Mouse (Mus musculus) heart, adult 9 months (tissue): Measurements from ENCODE around the gene Olfr98.
"Not testable (repeated sequence)": the region's sequence is repeated elsewhere in the genome, so short reads cannot be mapped to it uniquely, and the experiment has no call there.

Source experiments
- DNase-seq, 2 experiments: peaks; one replicate each; pipeline ENCODE4 v3.0.0; 2022; ENCODE audit warnings: low spot score in 2 of 2

Olfr98 gene

DNA sequence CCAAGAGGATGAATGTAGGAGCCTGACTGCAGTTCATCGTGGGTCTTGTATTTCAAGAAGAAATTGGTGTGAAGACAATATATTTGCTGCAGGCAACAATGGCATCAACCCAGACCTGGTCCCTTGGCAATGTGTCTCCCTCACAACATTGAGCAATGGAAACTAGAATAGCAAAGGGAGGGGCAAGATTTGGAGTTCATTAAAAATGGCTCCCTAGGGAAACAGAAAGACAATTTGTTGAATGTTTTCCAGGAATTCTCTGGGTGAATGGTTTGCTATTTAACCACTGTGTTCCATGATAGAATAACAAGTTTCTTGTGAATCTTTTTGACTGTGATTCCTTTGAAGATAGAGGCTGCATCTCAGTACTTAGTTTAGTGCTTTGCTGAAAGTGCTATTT, at the start of gene Olfr98:
Gene Olfr98, minus strand, starts transcription at position 124 of the 400 bp plus-strand sequence.
- DNase-seq: no peak

DNA sequence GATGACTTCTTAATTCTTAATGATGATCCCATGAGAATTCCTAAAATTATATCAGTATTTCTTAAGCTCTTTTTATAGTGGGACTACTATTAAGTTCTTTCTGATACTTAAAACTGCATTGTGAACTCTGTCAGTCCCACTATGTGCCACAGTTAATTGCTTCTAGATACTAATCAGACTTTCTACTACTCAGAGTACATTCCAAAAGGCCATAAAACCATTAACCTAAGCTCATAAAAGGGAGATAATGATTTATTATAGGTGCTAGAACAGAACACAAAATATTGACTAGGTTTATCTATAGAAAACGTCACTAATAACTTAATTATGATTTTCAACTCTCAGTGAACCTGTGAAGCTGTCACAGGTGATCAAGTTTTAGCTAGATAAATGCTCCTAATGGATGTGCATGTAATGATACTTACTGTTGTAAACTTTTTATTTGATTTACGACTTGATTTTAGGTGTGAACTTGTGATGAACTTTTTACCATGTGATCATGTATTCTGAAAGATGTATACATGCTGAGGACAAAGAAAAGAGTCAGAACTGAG, 46.7 kb upstream of the Olfr98 start:
- no peak for DNase-seq

DNA sequence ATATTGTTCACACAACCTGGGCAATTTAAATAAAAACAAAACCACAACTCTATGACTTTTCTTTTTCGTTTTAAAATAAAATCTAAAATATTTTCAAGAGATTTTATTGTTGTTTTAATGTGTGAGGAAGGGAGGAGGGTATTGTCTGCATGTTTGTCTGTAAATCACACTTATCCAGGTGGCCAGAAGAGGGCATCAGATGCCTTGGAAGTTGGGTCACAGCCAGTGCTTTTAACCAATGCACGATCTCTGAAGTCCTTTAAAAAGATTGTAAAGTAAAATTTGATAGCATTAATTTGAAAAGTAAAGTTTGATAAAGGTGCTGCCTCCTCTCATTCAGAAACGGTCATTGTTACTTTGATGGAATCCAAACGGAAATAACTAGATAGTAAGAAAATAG, 44.9 kb upstream of the Olfr98 start:
- no peak for DNase-seq

DNA sequence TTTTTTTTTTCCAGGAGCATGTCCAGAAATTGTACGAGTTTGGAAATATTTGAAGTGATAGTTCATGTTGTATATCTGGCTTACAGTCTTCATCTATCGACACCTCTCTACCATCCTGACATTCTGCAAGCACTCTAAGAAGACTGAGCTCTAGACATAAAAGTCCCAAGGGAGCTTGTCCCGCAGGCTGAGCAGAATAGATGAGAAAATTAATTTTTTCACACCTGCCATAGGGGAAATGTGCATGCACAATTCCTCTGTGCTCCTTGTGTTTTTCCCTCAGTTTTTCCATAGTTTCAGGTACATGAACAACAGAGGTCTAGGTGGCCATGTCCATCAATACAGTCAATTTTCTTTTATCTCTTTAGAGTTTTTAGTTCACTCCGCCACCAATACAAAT, 40.7 kb upstream of the Olfr98 start, which contains the start of gene Olfr101:
Gene Olfr101, minus strand, starts transcription at position 101 of the 400 bp plus-strand sequence.
- no peak for DNase-seq

DNA sequence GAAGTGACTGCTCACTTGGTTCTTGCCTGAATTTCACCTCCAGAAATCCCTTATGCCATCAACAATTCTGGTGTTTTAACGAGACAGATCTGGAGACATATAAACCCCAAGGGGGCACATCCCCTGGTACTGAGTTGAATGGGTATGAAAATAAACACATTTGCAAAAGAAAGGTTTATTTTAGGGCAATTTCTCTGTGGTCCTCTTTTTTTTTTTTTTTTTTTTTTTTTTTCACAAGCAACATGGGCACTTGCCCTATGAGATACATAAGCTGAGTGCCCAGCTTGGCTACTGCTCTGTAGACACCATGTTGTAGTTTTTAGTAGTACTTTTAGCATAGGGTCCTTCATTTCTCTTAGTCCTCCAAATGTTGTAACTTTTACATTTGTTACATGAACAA, 19.8 kb upstream of the Olfr98 start, which contains the start of gene Olfr99:
Gene Olfr99, minus strand, starts transcription at position 101 of the 400 bp plus-strand sequence.
- DNase-seq: no peak

DNA sequence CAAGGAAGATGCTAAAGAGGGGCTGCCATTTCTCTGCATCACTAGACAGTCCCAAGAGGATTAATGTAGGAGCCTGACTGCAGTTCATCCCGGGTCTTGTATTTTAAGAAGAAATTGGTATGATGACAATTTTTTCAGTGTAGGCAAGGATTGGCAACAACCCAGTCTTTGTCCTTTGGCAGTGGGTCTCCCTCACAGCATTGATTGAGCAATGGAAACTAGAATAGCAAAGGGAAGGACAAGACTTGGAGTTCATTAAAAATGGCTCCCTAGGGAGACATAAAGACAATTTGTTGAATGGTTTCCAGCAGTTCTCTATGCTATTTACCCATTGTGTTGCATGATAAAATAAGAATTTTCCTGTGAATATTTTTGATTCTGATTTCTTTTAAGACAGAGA, 16.8 kb upstream of the Olfr98 start:
- peak in 1 of 2 experiments; percentile 31 for DNase-seq

DNA sequence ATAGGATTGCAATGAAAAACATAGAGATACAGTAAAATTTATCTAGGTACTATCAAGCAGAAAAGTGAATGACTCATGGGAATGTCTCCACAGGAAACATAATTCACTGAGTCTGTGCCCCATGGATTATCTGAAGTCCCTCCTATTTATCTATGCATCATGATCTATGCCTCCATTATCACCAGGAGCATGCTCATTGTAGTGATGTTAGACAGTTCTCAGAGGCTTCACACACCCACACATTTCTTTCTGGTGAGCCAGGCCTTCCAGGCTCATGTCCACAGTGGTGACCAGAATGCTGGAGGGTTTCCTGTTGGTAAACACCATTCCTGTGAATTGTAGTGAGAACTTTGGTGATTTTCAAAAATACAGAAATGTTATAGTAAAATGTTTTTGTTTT, 13.0 kb upstream of the Olfr98 start:
- DNase-seq: no peak

DNA sequence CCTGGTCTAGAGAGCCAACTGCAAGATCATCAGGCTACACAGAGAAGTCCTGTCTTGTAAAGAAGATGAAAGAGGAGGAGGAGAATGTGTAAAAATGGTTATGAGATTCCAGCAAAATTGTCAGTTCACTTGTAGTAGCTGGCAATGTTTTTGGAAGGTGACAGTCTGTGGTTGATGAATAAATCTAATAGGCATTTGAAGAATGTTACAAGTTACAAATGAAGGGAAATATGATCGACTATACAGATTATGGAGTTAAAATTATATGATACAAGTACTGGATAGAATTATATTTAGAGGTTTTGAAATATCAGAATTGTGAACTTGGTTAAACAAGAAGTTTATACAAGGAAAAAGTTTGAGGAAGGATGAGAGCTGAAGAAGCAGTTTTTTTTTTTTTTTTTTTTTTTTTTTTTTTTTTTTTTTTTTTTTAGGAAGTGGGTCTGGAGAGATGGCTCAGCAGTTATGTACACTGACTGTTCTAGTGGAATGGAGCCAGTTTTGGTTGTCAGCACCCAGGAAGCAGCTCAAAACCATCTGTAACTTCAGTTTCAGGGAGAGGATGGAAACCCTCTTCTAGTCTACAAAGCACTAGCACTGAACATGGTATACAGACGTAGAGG, 12.2 kb upstream of the Olfr98 start:
- no peak for DNase-seq

DNA sequence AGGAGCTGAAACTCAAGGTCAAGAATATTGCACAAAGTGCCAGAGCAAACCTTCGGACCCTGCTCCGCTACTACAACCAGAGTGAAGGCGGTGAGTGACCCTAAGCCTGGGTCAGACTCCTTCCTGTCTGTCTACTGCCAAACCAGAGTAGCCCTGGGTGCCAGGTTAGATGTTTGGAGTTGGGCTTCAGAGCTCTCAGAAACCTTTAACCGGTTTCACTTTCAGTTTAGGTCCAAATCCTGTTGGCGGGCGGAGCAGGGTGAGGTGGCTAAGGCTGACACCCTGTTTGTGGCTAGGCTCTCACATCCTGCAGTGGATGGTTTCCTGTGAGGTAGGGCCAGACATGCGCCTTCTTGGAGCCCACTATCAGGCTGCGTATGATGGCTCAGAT, 7.1 kb upstream of the Olfr98 start:
- peak; percentile 80 for DNase-seq

DNA sequence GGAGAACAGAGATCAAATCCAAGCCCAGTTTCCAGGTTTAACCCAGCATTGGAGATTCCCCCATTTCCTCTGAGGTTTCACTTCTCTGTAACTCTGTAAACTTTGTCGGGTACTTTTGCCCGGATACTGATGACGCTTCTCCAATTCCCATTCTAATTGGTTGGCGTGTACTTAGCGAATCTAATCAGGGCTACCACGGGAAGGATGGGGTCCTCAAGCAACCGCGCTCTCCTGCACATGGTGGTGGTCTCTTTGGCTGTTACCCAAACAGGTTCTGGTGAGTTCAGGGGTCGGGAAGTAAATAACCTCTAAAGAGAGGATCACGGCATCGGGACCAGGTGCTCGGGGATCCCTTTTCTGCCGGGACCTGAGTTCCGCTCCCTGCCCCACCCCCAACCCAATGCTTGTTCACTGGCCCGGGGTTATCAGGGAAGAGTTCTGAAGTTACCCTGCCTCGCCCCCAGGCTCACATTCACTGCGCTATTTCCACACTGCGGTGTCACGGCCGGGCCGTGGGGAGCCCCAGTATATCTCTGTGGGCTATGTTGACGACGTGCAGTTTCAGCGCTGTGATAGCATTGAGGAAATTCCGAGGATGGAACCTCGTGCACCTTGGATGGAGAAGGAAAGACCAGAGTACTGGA, 6.6 kb upstream of the Olfr98 start, which contains the start of gene H2-M3:
Gene H2-M3, plus strand, starts transcription at position 163 of the 644 bp plus-strand sequence.
- peak; percentile 93 to 94 for DNase-seq

DNA sequence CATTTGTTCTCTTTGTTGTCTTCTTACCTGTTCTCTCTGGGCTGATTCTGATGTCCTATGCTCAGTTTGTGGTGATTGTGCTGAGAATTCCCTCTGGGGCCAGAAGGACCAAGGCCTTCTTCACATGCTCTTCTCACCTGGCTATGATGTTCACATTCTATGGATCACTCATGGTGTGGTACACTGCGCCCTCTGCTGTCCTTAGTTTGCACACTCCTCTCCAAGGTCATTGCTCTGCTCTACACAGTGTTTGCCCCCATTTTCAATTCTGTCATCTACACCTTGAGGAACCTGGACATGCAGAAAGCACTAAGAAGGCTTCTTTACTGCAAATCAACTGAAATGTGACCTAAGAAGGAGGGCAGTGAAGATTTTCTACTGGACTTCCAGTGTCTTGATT, 13.0 kb downstream of the Olfr98 start:
- no peak for DNase-seq

DNA sequence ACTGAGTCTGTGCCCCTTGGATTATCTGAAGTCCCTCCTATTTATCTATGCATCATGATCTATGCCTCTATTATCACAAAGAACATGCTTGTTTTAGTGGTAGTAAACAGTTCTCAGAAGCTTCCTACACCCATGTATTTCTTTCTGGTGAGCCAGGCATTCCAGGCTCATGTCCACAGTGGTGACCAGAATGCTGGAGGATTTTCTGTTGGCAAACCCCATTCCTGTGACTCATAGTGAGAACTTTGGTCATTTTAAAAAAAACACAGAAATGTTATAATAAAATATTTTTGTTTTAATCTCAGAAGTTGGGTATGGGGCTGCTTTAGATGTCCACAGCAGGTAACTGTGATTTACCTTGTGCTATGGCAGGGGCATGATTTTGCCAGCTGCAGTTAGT, 14.1 kb downstream of the Olfr98 start:
- no peak for DNase-seq

DNA sequence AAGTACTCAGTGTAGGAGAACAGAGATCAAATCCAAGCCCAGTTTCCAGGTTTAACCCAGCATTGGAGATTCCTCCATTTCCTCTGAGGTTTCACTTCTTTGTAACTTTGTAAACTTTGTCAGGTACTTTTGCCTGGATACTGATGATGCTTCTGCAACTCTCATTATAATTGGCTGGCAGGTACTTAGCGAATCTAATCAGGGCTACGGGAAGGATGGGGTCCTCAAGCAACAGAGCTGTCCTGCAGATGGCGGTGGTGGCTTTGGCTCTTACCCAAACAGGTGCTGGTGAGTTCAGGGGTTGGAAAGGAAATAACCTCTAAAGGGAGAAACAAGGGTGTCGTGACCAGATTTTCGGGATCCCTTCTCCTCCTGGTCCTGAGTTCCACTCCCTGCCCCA, 16.8 kb downstream of the Olfr98 start:
- peak; percentile 25 to 44 for DNase-seq

DNA sequence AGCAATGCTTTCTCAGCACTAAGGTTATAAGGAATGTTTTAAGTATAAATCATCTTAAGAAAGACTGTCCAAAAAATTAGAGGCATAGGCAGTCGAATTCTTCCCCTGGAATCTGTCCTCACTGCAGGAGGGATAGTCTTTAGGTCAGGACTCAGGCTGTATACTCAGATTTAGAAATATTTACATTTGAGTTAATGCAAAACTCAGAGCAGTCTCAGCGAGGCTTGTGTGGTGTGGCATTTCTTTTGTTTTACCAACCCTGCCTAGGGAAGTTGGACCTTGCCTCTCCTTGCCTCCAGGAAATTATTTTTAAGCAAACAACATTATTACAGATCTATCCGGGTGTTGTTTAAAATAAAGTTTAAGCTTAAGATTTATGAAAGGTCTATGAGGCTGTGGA, 21.4 kb downstream of the Olfr98 start:
- no peak for DNase-seq

DNA sequence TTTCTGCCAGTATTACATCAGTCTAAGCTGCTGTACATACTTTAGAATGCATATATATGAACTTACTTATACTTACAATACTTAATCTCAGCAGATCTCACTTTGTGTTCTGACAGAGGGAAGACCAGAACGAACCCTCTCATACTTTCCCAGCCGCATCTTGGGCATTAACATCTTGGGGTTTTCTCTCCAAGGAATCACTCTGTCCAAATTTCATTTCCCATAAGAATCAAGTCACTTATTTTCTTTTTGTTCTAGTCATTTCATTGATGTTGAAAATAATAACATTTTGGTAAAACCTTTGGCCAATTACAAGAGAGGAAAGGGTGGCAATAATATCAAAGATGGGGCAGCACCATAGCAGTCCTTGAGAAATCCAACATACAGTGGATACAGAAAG, 26.3 kb downstream of the Olfr98 start, which contains the start of gene Olfr97:
Gene Olfr97, minus strand, starts transcription at position 101 of the 400 bp plus-strand sequence.
- DNase-seq: not testable (repeated sequence)

DNA sequence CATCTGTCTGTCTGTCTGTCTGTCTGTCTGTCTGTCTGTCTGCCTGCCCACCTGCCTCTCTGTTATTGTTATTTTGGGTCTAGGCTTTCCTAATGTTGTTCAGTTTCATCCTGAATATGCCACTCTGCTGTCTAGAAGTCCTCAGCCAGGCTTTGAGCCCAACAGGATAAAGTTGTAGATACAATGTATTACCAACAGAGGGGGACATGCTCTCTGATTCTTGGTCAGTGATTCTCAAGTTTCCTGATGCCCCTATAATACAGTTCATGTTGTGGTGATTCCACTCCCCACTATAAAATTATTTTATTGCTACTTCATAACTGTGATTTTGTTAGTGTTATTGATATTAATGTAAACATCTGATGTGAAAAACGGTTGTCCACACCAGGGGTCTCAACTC, 41.7 kb downstream of the Olfr98 start:
- no peak for DNase-seq

DNA sequence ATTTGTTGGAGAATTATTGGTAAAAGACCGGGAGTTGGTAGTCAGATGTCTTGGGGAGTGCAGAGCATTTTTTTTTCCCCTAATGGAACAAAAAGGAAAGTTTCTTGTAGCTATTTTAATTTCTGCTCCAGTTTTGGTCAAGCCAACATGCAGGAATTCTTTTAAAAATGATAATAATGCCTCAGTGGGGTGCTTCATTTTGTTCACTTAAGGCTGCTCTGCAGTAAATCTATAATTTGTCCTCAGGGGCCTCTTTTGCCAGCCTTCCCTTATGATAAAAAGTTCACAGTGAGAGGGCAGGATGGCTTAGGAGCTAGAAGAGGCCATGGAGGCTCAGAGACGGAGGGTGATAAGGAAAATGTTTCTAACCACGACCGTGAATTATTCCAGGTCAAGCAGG, 43.7 kb downstream of the Olfr98 start, which contains the start of gene Olfr96:
Gene Olfr96, plus strand, starts transcription at position 301 of the 400 bp plus-strand sequence.
- DNase-seq: no peak

DNA sequence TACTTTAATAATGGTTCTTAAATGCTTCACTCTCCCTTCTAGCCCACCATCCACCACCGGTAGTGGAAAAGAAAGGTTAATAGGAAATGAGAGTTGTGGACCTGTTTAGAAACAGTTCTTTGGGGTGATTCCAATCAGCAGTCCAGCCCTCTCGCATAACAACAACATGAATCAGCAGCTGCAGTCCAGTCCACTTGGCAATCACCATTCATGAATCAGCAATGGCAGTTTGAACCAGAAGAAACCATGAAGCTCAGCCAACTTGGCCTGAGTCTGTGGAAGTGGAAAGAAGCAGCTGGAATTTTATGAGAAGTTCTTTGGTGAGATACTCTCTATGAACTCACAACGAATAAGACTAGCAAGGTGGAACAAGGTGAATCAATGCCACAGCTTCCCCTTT, 45.1 kb downstream of the Olfr98 start:
- DNase-seq: peak; percentile 27 to 35

DNA sequence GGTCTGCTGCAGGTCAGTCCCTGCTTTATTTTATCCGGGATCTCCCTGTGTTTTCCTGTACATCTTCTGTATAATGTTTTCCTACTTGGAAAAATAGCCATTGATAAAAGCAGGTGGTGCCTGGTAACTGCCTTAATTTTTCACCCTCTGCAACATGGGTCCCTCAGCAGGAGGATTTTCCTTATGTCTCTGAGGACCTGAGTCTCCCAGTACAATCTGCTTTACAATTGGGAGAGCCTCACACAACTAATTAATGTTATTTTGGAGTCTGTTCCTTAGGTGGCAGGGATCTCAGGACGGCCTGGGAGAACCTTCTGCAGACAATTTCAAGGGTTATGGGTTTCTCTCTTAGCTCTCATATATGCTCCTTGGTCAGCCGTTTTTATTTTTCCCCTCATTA, 50.5 kb downstream of the Olfr98 start, which contains the start of gene Olfr95:
Gene Olfr95, minus strand, starts transcription at position 101 of the 400 bp plus-strand sequence.
- DNase-seq: no peak
